Mouse (Mus musculus): Measurements from ENCODE around the gene Pithd1. TPM values are rescaled to one million over a fixed set of nuclear protein-coding genes. Genes with fewer than 3 reads are reported as not detected.

The Pithd1 gene
- polyA plus RNA-seq, 1 experiment from 2014 or later, result 39.6 TPM

GRCm38 (mm10) chr4:135993941-135994340 is 6.9 kb upstream of the Pithd1 start:
- DNase-seq (ENCODE audit: low spot score), result no peak
- Histone ChIP-seq H3K4me3 (ENCODE audit: low read depth, low read length) (no peak overlapping the region), H3K4me1 (ENCODE audit: insufficient read depth, low read depth, low read length) (no peaks in the 10 kb centered on the region), H3K27me3 (replicated peaks; ENCODE audit: insufficient read depth, low read length) (no peaks in the 10 kb centered on the region), H3K4me2 (replicated peaks; ENCODE audit: low read depth, low read length) (no peak overlapping the region), H3K9ac (replicated peaks; ENCODE audit: low read depth) (no peak overlapping the region), H3K27ac (ENCODE audit: low read length) (no peak overlapping the region), H3K36me3 (ENCODE audit: insufficient read depth, low read length) (no peaks in the 10 kb centered on the region), H3K9me3 (ENCODE audit: low read length) (peaks cover 3% of the 10 kb centered on the region; the same call in 1 of the 2 replicates)
- no peak for TF ChIP-seq EP300 (IDR thresholded peaks at IDR 0.05)
- 94% methylated on average over 6 of the region's 6 CpGs for WGBS
- no peak for ATAC-seq

DNA sequence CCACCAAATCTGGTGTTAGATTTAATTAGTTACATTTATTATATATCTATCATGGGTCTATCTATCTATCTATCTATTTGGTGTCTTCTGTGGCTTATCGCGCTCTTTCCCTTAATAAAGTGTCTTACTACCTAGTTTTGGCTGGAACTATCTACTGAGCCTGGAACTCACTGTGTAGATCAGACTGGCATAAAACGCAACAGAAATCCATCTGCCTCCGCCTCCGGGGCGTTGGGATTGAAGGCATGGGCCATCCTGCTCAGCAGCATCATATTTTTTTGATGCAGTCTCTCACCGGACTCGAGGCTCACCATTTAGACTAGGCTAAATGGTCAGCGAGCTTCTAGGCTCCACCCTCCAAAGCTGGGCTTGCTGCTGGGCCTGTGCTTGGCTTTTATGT is 650 bp upstream of the Pithd1 start:
- DNase-seq (ENCODE audit: low spot score), result no peak
- H3K4me3 ChIP-seq (ENCODE audit: low read depth, low read length), result peak overlapping the region; percentile 95
- no peaks in the 10 kb centered on the region for H3K9me3 ChIP-seq (ENCODE audit: low read length)
- 64% methylated on average over 9 of the region's 9 CpGs for WGBS
- H3K9ac ChIP-seq (replicated peaks; ENCODE audit: low read depth), result peak overlapping the region; percentile 92
- 0 out of 2 replicates have a peak, but pooled peaks cover 6% of the 10 kb centered on the region for H3K36me3 ChIP-seq (ENCODE audit: insufficient read depth, low read length)
- H3K4me1 ChIP-seq (ENCODE audit: insufficient read depth, low read depth, low read length), result peaks cover 8% of the 10 kb centered on the region; the same call in 1 of the 2 replicates
- peak overlapping the region; percentile 98 for H3K4me2 ChIP-seq (replicated peaks; ENCODE audit: low read depth, low read length)
- TF ChIP-seq CTCF (IDR thresholded peaks at IDR 0.05) (no peak), EP300 (IDR thresholded peaks at IDR 0.05) (no peak)
- no peak for ATAC-seq
- peak overlapping the region; percentile 82; the same call in 1 of the 2 replicates for H3K27ac ChIP-seq (ENCODE audit: low read length)
- H3K27me3 ChIP-seq (replicated peaks; ENCODE audit: insufficient read depth, low read length), result no peaks in the 10 kb centered on the region

DNA sequence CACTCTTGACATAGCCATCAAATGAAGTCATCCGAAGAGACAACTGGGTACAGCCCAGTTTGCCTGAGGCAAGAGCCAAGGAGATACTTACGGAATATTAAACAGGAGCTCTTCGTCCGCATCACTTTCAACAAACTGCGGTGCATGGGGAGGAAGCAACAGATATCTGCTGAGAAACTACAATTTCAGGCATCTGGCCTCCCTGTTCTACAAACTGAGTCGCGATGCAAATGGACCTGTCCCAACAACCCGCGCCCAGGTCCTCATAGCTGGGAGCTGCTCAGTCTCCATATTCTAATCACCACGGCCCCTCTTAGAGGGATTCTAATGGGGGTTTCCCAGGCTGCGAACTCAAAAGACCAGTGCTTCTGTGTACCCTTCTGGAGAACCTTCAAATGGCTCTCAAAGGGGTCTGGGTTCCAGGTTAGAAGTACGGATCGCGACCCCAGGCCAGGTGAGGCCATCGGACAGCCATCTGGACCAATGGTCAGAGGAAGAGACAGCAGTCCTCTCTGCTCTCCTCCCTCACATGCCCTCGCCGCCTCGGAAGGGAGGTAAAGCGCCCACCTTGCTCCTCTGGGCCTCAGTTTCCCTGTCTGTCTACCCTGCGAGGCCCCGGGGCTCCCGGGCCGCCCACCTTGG is 642 bp downstream of the Pithd1 start:
- Histone ChIP-seq H3K36me3 (ENCODE audit: insufficient read depth, low read length) (0 out of 2 replicates have a peak, but pooled peaks cover 6% of the 10 kb centered on the region), H3K4me3 (ENCODE audit: low read depth, low read length) (peak overlapping the region; percentile 95), H3K4me2 (replicated peaks; ENCODE audit: low read depth, low read length) (peak overlapping the region; percentile 98), H3K4me1 (ENCODE audit: insufficient read depth, low read depth, low read length) (peaks cover 8% of the 10 kb centered on the region; the same call in 1 of the 2 replicates), H3K9ac (replicated peaks; ENCODE audit: low read depth) (peak overlapping the region; percentile 92), H3K27ac (ENCODE audit: low read length) (peak overlapping the region; percentile 82), H3K9me3 (ENCODE audit: low read length) (no peaks in the 10 kb centered on the region), H3K27me3 (replicated peaks; ENCODE audit: insufficient read depth, low read length) (no peaks in the 10 kb centered on the region)
- no peak for TF ChIP-seq CTCF (IDR thresholded peaks at IDR 0.05)
- no peak for TF ChIP-seq EP300 (IDR thresholded peaks at IDR 0.05)
- 0 out of 2 replicates have a peak, but pooled peaks have one; percentile 4 for ATAC-seq
- peak; percentile 24 for DNase-seq (ENCODE audit: low spot score)
- 6% methylated on average over 19 of the region's 23 CpGs for WGBS

DNA sequence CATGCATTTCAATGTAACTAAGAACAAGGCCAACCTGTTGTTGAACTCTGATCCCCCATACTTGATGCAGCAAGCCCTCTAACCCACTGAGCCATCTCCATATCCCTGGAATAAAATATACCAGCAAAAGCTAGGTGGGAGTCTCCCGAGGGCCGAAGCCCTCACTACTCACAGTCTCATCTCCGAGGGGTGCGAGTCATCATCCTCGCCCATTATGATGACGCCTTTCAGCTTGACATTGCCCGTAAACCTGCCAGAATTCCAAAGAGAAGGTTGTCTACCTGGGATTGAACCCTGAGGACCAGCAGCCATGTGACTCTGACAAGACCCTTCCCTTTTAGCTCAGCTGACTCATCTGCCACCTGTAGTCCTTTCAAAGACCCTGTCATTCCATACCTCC is 1.3 kb downstream of the Pithd1 start:
- ATAC-seq (no peak), DNase-seq (ENCODE audit: low spot score) (no peak)
- Histone ChIP-seq H3K9ac (replicated peaks; ENCODE audit: low read depth) (peak overlapping the region; percentile 92; the same call in 1 of the 2 replicates), H3K4me2 (replicated peaks; ENCODE audit: low read depth, low read length) (peak overlapping the region; percentile 98; the same call in 1 of the 2 replicates), H3K36me3 (ENCODE audit: insufficient read depth, low read length) (0 out of 2 replicates have a peak, but pooled peaks cover 6% of the 10 kb centered on the region), H3K4me1 (ENCODE audit: insufficient read depth, low read depth, low read length) (peaks cover 8% of the 10 kb centered on the region; the same call in 1 of the 2 replicates), H3K4me3 (ENCODE audit: low read depth, low read length) (peak overlapping the region; percentile 95; the same call in 1 of the 2 replicates), H3K9me3 (ENCODE audit: low read length) (no peaks in the 10 kb centered on the region), H3K27ac (ENCODE audit: low read length) (no peak overlapping the region), H3K27me3 (replicated peaks; ENCODE audit: insufficient read depth, low read length) (no peaks in the 10 kb centered on the region)
- TF ChIP-seq CTCF (IDR thresholded peaks at IDR 0.05) (no peak), EP300 (IDR thresholded peaks at IDR 0.05) (no peak)
- WGBS, result 87% methylated on average over 7 of the region's 7 CpGs

DNA sequence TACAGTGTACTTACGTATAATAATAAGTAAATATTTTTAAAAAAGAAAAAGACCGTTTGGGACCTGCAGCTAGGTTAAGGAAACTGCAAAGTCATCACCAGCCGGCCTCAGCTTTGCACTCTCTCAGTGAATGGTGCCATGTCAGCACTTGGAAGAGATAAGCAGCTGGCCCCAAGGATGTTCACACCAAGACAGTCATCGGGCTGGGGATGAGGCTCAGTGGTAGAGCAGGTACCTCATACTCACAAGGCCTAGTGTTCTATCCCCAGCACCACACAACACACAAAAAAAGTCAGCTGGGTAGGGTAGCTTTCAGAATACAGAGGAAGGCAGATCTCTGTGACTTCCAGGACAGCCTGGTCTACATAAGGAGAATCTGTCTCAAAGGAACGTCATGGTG is 1.9 kb downstream of the Pithd1 start:
- Histone ChIP-seq H3K9ac (replicated peaks; ENCODE audit: low read depth) (no peak overlapping the region), H3K27ac (ENCODE audit: low read length) (no peak overlapping the region), H3K4me3 (ENCODE audit: low read depth, low read length) (no peak overlapping the region), H3K4me2 (replicated peaks; ENCODE audit: low read depth, low read length) (no peak overlapping the region), H3K27me3 (replicated peaks; ENCODE audit: insufficient read depth, low read length) (no peaks in the 10 kb centered on the region), H3K4me1 (ENCODE audit: insufficient read depth, low read depth, low read length) (peaks cover 8% of the 10 kb centered on the region; the same call in 1 of the 2 replicates), H3K9me3 (ENCODE audit: low read length) (no peaks in the 10 kb centered on the region), H3K36me3 (ENCODE audit: insufficient read depth, low read length) (0 out of 2 replicates have a peak, but pooled peaks cover 6% of the 10 kb centered on the region)
- TF ChIP-seq CTCF (IDR thresholded peaks at IDR 0.05) (no peak), EP300 (IDR thresholded peaks at IDR 0.05) (no peak)
- no peak for DNase-seq (ENCODE audit: low spot score)
- 83% methylated on average over 5 of the region's 5 CpGs for WGBS
- no peak for ATAC-seq

- Histone ChIP-seq H3K27ac (ENCODE audit: low read length) (no peak overlapping the region), H3K9me3 (ENCODE audit: low read length) (no peaks in the 10 kb centered on the region), H3K9ac (replicated peaks; ENCODE audit: low read depth) (no peak overlapping the region), H3K4me3 (ENCODE audit: low read depth, low read length) (no peak overlapping the region), H3K4me1 (ENCODE audit: insufficient read depth, low read depth, low read length) (peaks cover 8% of the 10 kb centered on the region; the same call in 1 of the 2 replicates), H3K36me3 (ENCODE audit: insufficient read depth, low read length) (0 out of 2 replicates have a peak, but pooled peaks cover 6% of the 10 kb centered on the region), H3K4me2 (replicated peaks; ENCODE audit: low read depth, low read length) (no peak overlapping the region), H3K27me3 (replicated peaks; ENCODE audit: insufficient read depth, low read length) (no peaks in the 10 kb centered on the region)
- ATAC-seq, result no peak
- no peak for DNase-seq (ENCODE audit: low spot score)
- no peak for TF ChIP-seq CTCF (IDR thresholded peaks at IDR 0.05)
- no peak for TF ChIP-seq EP300 (IDR thresholded peaks at IDR 0.05)
- WGBS, result 84% methylated on average over 5 of the region's 5 CpGs
These were observed 2.5 kb downstream of the Pithd1 start for GRCm38 (mm10) chr4:135984556-135984955.

All from lung, postnatal 0 days (tissue).